Mouse (Mus musculus): ENCODE measurements at regions not wholly inside any gene's neighbourhood (a gene's known extent, or its start where the extent isn't known, plus 50 kb on each side); places are given as distances from the start of the nearest gene placed in this dataset.

GRCm38 (mm10) chr15:29828135-29828534, 344.3 kb upstream of the Ctnnd2 start:
- Histone ChIP-seq H3K4me2 (ENCODE audit: low read depth) (no peak overlapping the region), H3K36me3 (ENCODE audit: control insufficient read depth, insufficient read depth) (no peaks in the 10 kb centered on the region), H3K4me3 (no peak overlapping the region), H3K79me2 (ENCODE audit: control insufficient read depth, insufficient read depth) (no peaks in the 10 kb centered on the region), H3ac (ENCODE audit: control insufficient read depth, insufficient read length) (no peak overlapping the region), H3K27me3 (ENCODE audit: control insufficient read depth, insufficient read depth, insufficient read length) (no peaks in the 10 kb centered on the region)
- no peak for TF ChIP-seq MYOG (IDR thresholded peaks at IDR 0.05; ENCODE audit: control insufficient read depth in 1 of 3, insufficient read depth in 1 of 3, insufficient read length in 2 of 3, low read depth in 2 of 3)
- no peak for TF ChIP-seq REST (IDR thresholded peaks at IDR 0.05; ENCODE audit: insufficient read depth, insufficient read length)
- no peak for TF ChIP-seq MAX (IDR thresholded peaks at IDR 0.05; ENCODE audit: low read depth)
- no peak for TF ChIP-seq POLR2AphosphoS2 (IDR thresholded peaks at IDR 0.05; ENCODE audit: insufficient read length, low read depth)
- TF ChIP-seq CEBPB (IDR thresholded peaks at IDR 0.05; ENCODE audit: insufficient read depth, poor library complexity, severe bottlenecking), result no peak
- no peak for TF ChIP-seq USF1 (IDR thresholded peaks at IDR 0.05; ENCODE audit: low read depth)
- TF ChIP-seq E2F4 (IDR thresholded peaks at IDR 0.05; ENCODE audit: insufficient read depth), result no peak
- no peak for TF ChIP-seq POLR2A (IDR thresholded peaks at IDR 0.05; ENCODE audit: insufficient read length, low read depth)
- TF ChIP-seq MYOD1 (IDR thresholded peaks at IDR 0.05; ENCODE audit: control insufficient read depth in 1 of 3, insufficient read length in 2 of 3, low read depth in 2 of 3), result no peak
- TF ChIP-seq TCF3 (IDR thresholded peaks at IDR 0.05; ENCODE audit: insufficient read length, low read depth), result no peak
- TF ChIP-seq SRF (IDR thresholded peaks at IDR 0.05; ENCODE audit: control insufficient read depth, insufficient read length, low read depth), result no peak
- TF ChIP-seq TCF12 (IDR thresholded peaks at IDR 0.05; ENCODE audit: insufficient read depth, poor library complexity, severe bottlenecking), result no peak

GRCm38 (mm10) chr15:29828570-29828969, 343.8 kb upstream of the Ctnnd2 start:
- Histone ChIP-seq H3K36me3 (ENCODE audit: control insufficient read depth, insufficient read depth) (no peaks in the 10 kb centered on the region), H3K79me2 (ENCODE audit: control insufficient read depth, insufficient read depth) (no peaks in the 10 kb centered on the region), H3K4me2 (ENCODE audit: low read depth) (no peak overlapping the region), H3K27me3 (ENCODE audit: control insufficient read depth, insufficient read depth, insufficient read length) (no peaks in the 10 kb centered on the region), H3ac (ENCODE audit: control insufficient read depth, insufficient read length) (no peak overlapping the region), H3K4me3 (no peak overlapping the region)
- TF ChIP-seq E2F4 (IDR thresholded peaks at IDR 0.05; ENCODE audit: insufficient read depth), result no peak
- TF ChIP-seq USF1 (IDR thresholded peaks at IDR 0.05; ENCODE audit: low read depth), result no peak
- TF ChIP-seq REST (IDR thresholded peaks at IDR 0.05; ENCODE audit: insufficient read depth, insufficient read length), result no peak
- no peak for TF ChIP-seq MAX (IDR thresholded peaks at IDR 0.05; ENCODE audit: low read depth)
- no peak for TF ChIP-seq MYOD1 (IDR thresholded peaks at IDR 0.05; ENCODE audit: control insufficient read depth in 1 of 3, insufficient read length in 2 of 3, low read depth in 2 of 3)
- TF ChIP-seq TCF12 (IDR thresholded peaks at IDR 0.05; ENCODE audit: insufficient read depth, poor library complexity, severe bottlenecking), result no peak
- TF ChIP-seq POLR2A (IDR thresholded peaks at IDR 0.05; ENCODE audit: insufficient read length, low read depth), result no peak
- no peak for TF ChIP-seq POLR2AphosphoS2 (IDR thresholded peaks at IDR 0.05; ENCODE audit: insufficient read length, low read depth)
- no peak for TF ChIP-seq CEBPB (IDR thresholded peaks at IDR 0.05; ENCODE audit: insufficient read depth, poor library complexity, severe bottlenecking)
- no peak for TF ChIP-seq SRF (IDR thresholded peaks at IDR 0.05; ENCODE audit: control insufficient read depth, insufficient read length, low read depth)
- no peak for TF ChIP-seq MYOG (IDR thresholded peaks at IDR 0.05; ENCODE audit: control insufficient read depth in 1 of 3, insufficient read depth in 1 of 3, insufficient read length in 2 of 3, low read depth in 2 of 3)
- no peak for TF ChIP-seq TCF3 (IDR thresholded peaks at IDR 0.05; ENCODE audit: insufficient read length, low read depth)
